Comparison of ENCODE assay signal across 32 mouse cellular contexts in genomic region chr8:95528194-95528593, GRCm38 (mm10). TPM values are rescaled to one million over a fixed set of nuclear protein-coding genes. Genes with fewer than 3 reads are reported as not detected.
DNase-seq lines count a peak whose midpoint lies in the region; ATAC-seq lines count a peak whose summit lies in the region.
"Had no signal": no experiment of that assay in that cellular context is flagged by ENCODE, and none has a peak within 500 bp of the region (broad histone marks: within the 10 kb centered on the region; RNA-seq: fewer than 3 reads in every experiment).

No protein-coding gene starts in this region.

- no peaks in the 10 kb centered on the region for H3K27me3 ChIP-seq in midbrain, embryonic 11.5 days (ENCODE audit: control insufficient read depth, insufficient read depth, low read length)
- H3K27me3 ChIP-seq in midbrain, embryonic 16.5 days (ENCODE audit: control insufficient read depth, insufficient read depth, low read depth, low read length), result no peaks in the 10 kb centered on the region
- H3K27me3 ChIP-seq: embryonic facial prominence, embryonic 12.5 days had no signal

- 86% methylated on average over 10 of the region's 10 CpGs for WGBS in midbrain, embryonic 11.5 days
- WGBS in midbrain, embryonic 16.5 days, result 76% methylated on average over 10 of the region's 10 CpGs

- H3K9ac ChIP-seq in midbrain, embryonic 11.5 days (ENCODE audit: low read length), result no peak overlapping the region
- no peak overlapping the region for H3K9ac ChIP-seq in midbrain, embryonic 16.5 days (ENCODE audit: low read depth, low read length)
- H3K9ac ChIP-seq: embryonic facial prominence, embryonic 12.5 days; forebrain, embryonic 12.5 days had no signal

- DNase-seq in midbrain, embryonic 11.5 days (ENCODE audit: low spot score, missing footprints), result peak; percentile 69
- DNase-seq in ES-CJ7 (ENCODE audit: low read depth, low spot score), result peak; percentile 37
- DNase-seq in fat pad, adult 2 months (ENCODE audit: extremely low read depth, low read depth, low spot score), result peak; percentile 64
- DNase-seq in cerebellum, adult 18-20 months, result no peak
- no peak for DNase-seq in adrenal gland, postnatal 25 days
- DNase-seq: adrenal gland, adult 8-10 months; adrenal gland, postnatal 14 days; B cell, adult 2 months; cerebellum, adult 11-12 months; cerebellum, adult 8-10 months; cerebellum, adult 9-11 months; cerebellum, postnatal 14 days; cerebellum, postnatal 36 days had no signal

- no peaks in the 10 kb centered on the region for H3K9me3 ChIP-seq in midbrain, embryonic 11.5 days (ENCODE audit: control insufficient read depth, low read length)
- no peaks in the 10 kb centered on the region for H3K9me3 ChIP-seq in midbrain, embryonic 16.5 days (replicated peaks; ENCODE audit: control insufficient read depth, low read length, poor library complexity, severe bottlenecking)
- H3K9me3 ChIP-seq: embryonic facial prominence, embryonic 10.5 days; embryonic facial prominence, embryonic 12.5 days; forebrain, embryonic 10.5 days; forebrain, embryonic 12.5 days had no signal

- no peak overlapping the region for H3K27ac ChIP-seq in midbrain, embryonic 11.5 days (ENCODE audit: low read depth, low read length)
- no peak overlapping the region for H3K27ac ChIP-seq in midbrain, embryonic 16.5 days (ENCODE audit: low read length)
- H3K27ac ChIP-seq: embryonic facial prominence, embryonic 10.5 days; embryonic facial prominence, embryonic 12.5 days; forebrain, embryonic 10.5 days; forebrain, embryonic 12.5 days had no signal

- H3K4me2 ChIP-seq in midbrain, embryonic 11.5 days, result no peak overlapping the region
- no peak overlapping the region for H3K4me2 ChIP-seq in midbrain, embryonic 16.5 days (ENCODE audit: low read length)
- H3K4me2 ChIP-seq: embryonic facial prominence, embryonic 12.5 days; forebrain, embryonic 12.5 days had no signal

- no peaks in the 10 kb centered on the region for H3K4me1 ChIP-seq in midbrain, embryonic 11.5 days (ENCODE audit: control insufficient read depth, insufficient read depth, low read length)
- no peaks in the 10 kb centered on the region for H3K4me1 ChIP-seq in midbrain, embryonic 16.5 days (ENCODE audit: control insufficient read depth, insufficient read depth, low read length)
- H3K4me1 ChIP-seq: embryonic facial prominence, embryonic 10.5 days; embryonic facial prominence, embryonic 12.5 days; forebrain, embryonic 10.5 days; forebrain, embryonic 12.5 days had no signal

- ATAC-seq in midbrain, embryonic 11.5 days (ENCODE audit: low FRiP score), result no peak
- ATAC-seq in midbrain, embryonic 16.5 days, result no peak
- no peak for ATAC-seq in cerebellum, adult (ENCODE audit: insufficient number of reproducible peaks, low FRiP score, low TSS enrichment)
- ATAC-seq: activated CD4-positive, CD25-positive, alpha-beta regulatory T cell, adult 4 months; CD4-positive, CD25-positive, alpha-beta regulatory T cell, adult 4 months; forebrain, embryonic 14.5 days; forebrain, embryonic 16.5 days; Patski had no signal

- H3K4me3 ChIP-seq in midbrain, embryonic 11.5 days (ENCODE audit: low read depth, low read length), result no peak overlapping the region
- no peak overlapping the region for H3K4me3 ChIP-seq in midbrain, embryonic 16.5 days (ENCODE audit: low read depth, low read length)
- H3K4me3 ChIP-seq: embryonic facial prominence, embryonic 10.5 days; embryonic facial prominence, embryonic 12.5 days; forebrain, embryonic 10.5 days; forebrain, embryonic 12.5 days had no signal

- no peaks in the 10 kb centered on the region for H3K36me3 ChIP-seq in midbrain, embryonic 11.5 days (ENCODE audit: control insufficient read depth, insufficient read depth, low read length)
- no peaks in the 10 kb centered on the region for H3K36me3 ChIP-seq in midbrain, embryonic 16.5 days (ENCODE audit: control insufficient read depth, insufficient read depth, low read length)
- H3K36me3 ChIP-seq: embryonic facial prominence, embryonic 10.5 days; embryonic facial prominence, embryonic 12.5 days; forebrain, embryonic 10.5 days; forebrain, embryonic 12.5 days had no signal

RNA-seq across cellular contexts. Expression of gene Ccdc113, which starts 5.7 kb away (rescaled TPM):
- polyA plus RNA-seq in midbrain, embryonic 11.5 days (2014; fragmentation: Nextera tagmentation; extraction: Ambion mirVana), result not detected in 2 replicates
- polyA plus RNA-seq in midbrain, embryonic 16.5 days (2015; fragmentation: Nextera tagmentation; extraction: Ambion mirVana), result 2.4 and 2.7 TPM in 2 replicates
- total RNA-seq in adrenal gland, postnatal 25 days (2021), result 1.4 TPM in 1 of 2 replicates, not detected in the other
- total RNA-seq: CH12.LX; common myeloid progenitor, adult 5-6 weeks; MEL had no signal
- polyA plus RNA-seq: activated CD4-positive, CD25-positive, alpha-beta regulatory T cell, adult 4 months; CD4-positive, CD25-positive, alpha-beta regulatory T cell, adult 4 months had no signal

RNA-seq across cellular contexts. Expression of gene Csnk2a2, which starts 38.4 kb away (rescaled TPM):
- 13.1 and 14.7 TPM in 2 replicates for polyA plus RNA-seq in midbrain, embryonic 11.5 days (2014; fragmentation: Nextera tagmentation; extraction: Ambion mirVana)
- polyA plus RNA-seq in midbrain, embryonic 16.5 days (2015; fragmentation: Nextera tagmentation; extraction: Ambion mirVana), result 6.8 and 8.3 TPM in 2 replicates
- total RNA-seq in adrenal gland, postnatal 25 days (2021), result 59.6 and 88.3 TPM in 2 replicates

RNA-seq across cellular contexts. Expression of gene Prss54, which starts 47.9 kb away (rescaled TPM):
- polyA plus RNA-seq in midbrain, embryonic 11.5 days (2014; fragmentation: Nextera tagmentation; extraction: Ambion mirVana), result not detected in 2 replicates
- not detected in 2 replicates for polyA plus RNA-seq in midbrain, embryonic 16.5 days (2015; fragmentation: Nextera tagmentation; extraction: Ambion mirVana)
- total RNA-seq in adrenal gland, postnatal 25 days (2021), result not detected in 2 replicates
- total RNA-seq: adrenal gland, adult 18-20 months; adrenal gland, adult 8-10 months; adrenal gland, postnatal 14 days; adrenal gland, postnatal 4 days; CH12.LX; common myeloid progenitor, adult 5-6 weeks; ES-E14; MEL had no signal
- polyA plus RNA-seq: activated CD4-positive, CD25-positive, alpha-beta regulatory T cell, adult 4 months; brain, embryonic 14.5 days; CD4-positive, CD25-positive, alpha-beta regulatory T cell, adult 4 months; embryonic facial prominence, embryonic 10.5 days; embryonic facial prominence, embryonic 12.5 days; embryonic facial prominence, embryonic 14.5 days; forebrain, embryonic 10.5 days; forebrain, embryonic 12.5 days; forebrain, embryonic 14.5 days; forebrain, embryonic 16.5 days; Patski had no signal

Comparison
In these comparisons a context has a peak if more than half of its experiments do, and no peak if none do; other contexts are left out.
1. DNase-seq: peak in midbrain, embryonic 11.5 days (single experiment), ES-CJ7 (single experiment) and fat pad, adult 2 months (single experiment); none in cerebellum, adult 18-20 months (0 of 2) and adrenal gland, postnatal 25 days (single experiment).